Mouse (Mus musculus): Measurements from ENCODE around the gene Gpr152. TPM values are rescaled to one million over a fixed set of nuclear protein-coding genes. Genes with fewer than 3 reads are reported as not detected.
"Not testable (repeated sequence)": the region's sequence is repeated elsewhere in the genome, so short reads cannot be mapped to it uniquely, and the experiment has no call there.

Gpr152 gene
- total RNA-seq, 2 experiments from 2014 or later, result 0.08 to 0.14 TPM

DNA sequence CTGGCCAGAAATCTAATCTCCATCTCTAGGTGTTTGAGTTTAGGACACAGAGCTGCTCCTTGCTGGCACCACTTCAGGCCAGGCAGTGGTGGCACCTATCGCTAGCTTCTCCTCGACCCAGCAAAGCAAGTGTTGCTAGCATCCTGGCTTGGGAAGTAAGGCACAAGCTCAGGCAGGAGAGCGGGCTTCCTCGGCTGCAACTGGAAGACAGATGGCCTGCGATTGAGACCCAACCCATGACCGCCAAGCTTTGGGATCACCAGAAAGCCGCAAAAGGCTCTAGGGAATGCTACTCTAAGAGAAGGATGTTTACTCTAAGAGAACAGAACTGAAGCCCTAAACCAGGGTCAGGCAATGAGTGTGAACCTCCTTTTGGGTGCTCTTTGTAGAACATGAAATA lies 10.1 kb upstream of the Gpr152 start:
- no peak for DNase-seq (ENCODE audit: low spot score in 2 of 2)

DNA sequence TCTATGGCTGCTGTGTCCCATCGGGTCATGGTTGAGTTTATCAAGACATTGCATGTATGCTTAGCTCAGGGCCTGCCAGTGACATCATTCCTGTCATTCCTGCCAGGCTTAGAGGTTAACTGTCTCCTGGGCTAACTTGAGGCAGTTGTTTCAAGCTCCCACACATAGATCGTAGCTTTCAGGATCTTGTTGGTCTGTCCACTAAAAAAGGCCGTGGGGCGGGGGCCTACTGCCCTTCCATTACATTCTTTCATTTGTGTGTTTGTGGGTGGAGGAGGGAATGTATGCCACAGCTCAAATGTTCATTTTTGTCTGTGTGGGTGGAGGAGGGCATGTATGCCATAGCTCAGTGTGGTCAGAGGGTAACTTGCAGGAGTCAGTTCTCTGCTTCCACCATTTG lies 9.5 kb upstream of the Gpr152 start:
- DNase-seq (ENCODE audit: low spot score in 2 of 2), result no peak

DNA sequence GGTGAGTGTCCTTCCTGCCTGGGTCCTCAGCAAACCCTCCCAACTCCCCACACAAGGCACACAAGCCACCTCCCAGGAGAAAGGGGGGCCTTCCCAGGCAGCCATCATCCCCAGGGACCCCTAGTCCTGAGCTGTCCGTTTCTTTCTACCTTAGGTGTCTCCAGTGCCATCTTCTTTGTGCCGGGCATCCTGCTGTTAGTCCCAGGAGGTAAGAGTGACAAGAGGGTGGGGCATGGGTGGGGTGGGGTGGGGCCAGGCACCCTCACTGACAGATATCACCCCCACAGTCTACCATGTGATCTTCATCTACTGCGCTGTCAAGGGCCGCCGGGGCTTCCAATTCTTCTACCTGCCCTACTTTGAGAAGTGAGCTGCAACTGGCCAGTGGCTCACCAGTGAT lies 8.5 kb upstream of the Gpr152 start:
- DNase-seq (ENCODE audit: low spot score in 2 of 2), result no peak

DNA sequence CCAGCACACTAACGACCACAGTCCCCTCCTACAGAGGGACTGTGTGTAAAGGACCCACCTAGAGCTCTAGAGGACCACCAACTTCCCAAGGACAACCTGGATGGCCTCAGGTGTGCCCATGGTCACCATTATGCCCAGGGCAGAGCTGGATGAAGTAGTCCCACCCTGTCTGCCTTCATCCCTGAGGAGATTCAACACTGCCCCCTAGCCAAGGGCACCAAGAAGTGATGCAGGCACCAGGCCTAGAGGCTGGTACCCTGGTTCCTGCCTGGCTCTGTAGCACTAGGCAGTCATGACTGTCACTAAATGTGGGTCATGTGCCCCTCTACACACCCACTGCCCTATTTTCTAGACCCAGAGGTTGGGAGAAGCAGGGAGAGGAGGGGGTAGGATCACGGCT lies 7.8 kb upstream of the Gpr152 start:
- DNase-seq (ENCODE audit: low spot score in 2 of 2), result no peak

DNA sequence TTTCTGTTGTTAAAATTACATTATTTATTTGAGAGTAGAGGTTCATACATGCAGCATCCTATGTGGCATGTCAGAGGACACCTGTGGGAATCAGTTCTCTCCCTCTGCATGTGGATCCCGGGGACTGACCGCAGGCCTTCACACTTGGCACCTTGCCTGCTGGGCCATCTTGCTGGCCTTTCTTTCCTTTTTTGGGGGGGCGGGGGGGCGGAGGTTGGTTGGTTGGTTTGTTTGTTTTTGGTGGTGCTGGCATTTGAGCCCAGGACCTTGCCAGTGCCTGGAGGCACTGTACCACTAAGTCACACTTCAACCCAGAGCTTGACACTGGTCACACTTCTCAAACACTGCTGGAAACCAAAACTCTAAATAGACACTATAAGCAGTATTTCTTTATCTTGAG lies 5.2 kb upstream of the Gpr152 start:
- DNase-seq (ENCODE audit: low spot score in 2 of 2), result no peak

DNA sequence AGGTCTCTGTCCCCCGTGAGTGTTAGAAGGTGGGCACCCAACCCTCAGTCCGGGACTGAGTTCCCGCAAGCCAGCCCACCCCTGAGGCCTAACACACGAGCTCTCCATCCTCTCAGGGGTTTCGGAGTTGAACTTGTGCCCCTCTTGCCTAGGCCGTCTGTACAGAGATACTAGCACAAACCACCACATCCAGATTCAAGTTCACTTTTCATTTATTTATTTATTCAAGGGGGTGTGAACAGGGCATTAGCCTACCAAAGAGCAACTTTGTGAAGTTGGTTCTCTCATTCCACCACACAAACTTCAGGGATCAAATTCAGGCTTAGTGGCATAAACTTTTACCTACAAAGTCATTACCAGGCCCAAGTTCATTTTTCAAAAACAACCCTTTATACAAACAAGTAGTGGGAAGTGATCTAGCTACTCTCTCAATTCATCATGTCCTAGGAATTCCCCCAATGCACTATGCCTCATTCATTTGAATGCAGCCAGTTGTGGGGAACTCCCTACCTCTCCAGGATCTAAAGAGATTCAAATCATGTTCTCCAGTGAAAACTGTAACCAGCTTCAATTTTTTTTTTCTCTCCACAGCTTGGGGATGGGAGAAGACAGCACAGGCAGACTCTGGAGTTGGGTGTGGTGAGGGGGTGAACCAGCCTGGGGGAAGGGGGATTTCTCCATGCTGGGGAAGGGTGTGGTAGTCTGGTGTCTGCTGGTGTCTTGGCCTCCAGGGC lies 4.2 kb upstream of the Gpr152 start:
- not testable (repeated sequence) for DNase-seq (ENCODE audit: low spot score in 2 of 2)

DNA sequence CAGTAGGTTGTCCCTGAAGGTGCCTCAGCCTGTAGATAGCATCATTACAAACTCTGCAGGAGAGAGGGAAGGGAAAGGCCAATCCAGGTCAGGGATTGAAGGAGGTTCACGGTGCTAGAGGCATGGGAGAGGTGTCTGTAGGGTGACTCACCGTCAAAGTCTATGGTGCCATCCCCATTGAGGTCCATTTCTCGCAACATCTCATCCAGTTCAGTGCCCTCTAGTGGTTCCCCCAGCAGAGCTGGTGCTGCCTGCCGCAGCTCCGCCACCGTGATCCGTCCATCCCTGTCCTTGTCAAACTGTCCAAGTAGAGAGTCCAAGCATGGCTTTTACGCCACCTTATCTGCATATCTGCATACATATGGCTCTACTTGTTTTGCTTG lies 3.6 kb upstream of the Gpr152 start:
- DNase-seq (ENCODE audit: low spot score in 2 of 2), result not testable (repeated sequence)

DNA sequence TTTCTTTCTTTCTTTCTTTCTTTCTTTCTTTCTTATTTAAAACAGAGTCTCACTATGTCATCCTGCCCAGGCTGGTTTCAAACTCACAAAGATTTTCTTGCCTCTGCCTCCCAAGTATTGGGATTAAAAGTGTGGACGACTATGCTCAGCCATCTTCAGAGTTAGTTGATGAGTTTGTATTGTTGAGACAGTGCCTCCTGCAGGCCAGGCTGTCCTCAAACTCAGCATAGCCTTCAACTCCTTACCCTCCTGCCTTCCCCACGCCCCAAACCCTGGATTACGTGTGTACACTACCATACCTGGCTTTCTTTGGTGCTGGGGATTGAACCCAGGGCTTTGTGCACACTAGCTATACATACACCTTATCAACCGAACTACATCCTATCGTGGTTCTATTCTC lies 3.1 kb upstream of the Gpr152 start:
- no peak for DNase-seq (ENCODE audit: low spot score in 2 of 2)

DNA sequence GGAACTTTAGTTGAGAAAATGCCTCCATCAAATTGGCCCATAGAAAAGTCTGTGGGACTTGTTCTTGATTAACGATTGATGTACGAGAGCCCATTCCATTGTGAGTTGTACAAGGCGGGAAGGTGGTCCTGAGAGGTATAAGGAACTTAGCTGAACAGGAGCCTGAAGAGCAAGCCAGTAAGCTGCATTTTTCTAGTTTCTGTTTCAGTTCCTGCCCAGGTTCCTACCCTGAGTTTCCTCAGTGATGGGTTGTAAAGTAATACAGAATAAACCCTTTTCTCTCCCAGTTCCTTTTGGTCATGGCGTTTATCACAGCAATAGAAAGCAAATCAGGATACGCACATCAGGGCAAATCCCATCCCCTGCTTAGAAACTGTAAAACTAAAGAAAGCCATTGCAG lies 1.7 kb upstream of the Gpr152 start:
- no peak for DNase-seq (ENCODE audit: low spot score in 2 of 2)

DNA sequence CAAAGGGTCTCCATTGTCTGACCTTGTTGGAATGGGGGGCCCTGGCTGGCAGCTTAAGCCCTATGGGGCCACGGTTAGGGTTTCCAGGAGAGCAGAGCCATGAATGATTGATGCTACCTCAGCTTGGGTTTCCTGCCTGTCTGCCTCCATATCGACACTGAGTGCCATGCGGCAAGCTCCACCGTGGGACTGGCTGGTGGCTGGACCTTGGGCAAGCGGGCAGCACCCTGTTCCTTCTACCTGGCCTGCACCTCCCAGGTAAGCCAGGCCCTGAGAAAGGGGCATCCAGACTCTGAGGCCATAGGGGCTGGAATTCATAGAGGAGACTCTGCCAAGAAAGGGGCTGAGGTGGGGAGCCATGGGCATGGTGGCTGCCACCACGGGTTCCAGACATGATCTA lies 560 bp downstream of the Gpr152 start:
- DNase-seq (ENCODE audit: low spot score in 2 of 2), result no peak

DNA sequence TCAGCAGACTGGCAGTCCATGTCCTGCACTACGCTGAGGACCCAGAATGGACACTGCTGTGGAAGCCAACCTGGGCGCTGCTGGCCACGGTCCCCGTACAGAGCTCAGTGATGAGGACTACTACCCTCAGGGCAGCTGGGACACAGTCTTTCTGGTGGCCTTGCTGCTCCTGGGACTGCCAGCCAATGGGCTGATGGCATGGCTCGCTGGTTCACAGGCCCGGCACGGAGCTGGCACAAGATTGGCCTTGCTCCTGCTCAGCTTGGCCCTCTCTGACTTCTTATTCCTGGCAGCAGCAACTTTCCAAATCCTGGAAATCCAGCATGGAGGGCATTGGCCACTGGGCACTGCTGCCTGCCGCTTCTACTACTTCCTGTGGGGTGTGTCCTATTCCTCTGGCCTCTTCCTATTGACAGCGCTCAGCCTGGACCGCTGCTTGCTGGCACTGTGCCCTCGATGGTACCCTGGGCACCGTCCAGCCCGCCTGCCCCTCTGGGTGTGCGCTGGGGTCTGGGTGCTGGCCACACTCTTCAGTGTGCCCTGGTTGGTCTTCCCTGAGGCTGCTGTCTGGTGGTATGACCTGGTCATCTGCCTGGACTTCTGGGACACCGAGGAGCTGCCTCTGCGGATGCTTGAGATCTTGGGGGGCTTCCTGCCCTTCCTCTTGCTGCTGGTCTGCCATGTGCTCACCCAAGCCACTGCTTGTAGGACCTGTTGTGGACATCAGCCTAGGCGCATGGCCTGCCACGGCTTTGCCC lies 3.0 kb downstream of the Gpr152 start:
- DNase-seq (ENCODE audit: low spot score in 2 of 2), result no peak

DNA sequence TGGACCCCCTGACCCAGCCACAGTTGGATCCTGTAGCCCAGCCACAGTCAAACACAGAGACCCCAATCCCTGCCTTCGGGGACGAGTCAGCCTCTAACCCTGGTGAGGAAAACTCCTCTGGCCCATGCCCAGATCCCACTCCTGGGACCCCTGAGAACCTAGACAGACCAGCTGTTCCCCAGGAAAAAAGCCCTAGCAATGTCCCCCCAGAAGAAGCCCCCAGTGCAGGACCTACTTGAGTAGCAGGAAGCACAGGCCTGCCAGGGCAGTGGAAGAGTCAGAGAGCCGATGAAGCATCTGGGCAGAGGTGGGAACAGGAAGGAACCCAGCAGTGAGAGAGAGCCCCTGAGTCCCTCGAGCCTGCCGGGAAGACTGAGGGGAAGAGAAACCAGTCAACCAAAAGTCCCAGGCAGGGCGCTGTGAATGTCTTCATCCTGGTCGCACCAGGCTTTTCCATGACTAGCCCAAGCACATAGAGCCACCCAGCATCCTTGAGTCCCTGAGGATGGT lies 4.2 kb downstream of the Gpr152 start, which contains the start of gene Cabp4:
Cabp4 (minus strand) TSS at position 275 of the 510 bp plus-strand sequence.
- no peak for DNase-seq (ENCODE audit: low spot score in 2 of 2)

DNA sequence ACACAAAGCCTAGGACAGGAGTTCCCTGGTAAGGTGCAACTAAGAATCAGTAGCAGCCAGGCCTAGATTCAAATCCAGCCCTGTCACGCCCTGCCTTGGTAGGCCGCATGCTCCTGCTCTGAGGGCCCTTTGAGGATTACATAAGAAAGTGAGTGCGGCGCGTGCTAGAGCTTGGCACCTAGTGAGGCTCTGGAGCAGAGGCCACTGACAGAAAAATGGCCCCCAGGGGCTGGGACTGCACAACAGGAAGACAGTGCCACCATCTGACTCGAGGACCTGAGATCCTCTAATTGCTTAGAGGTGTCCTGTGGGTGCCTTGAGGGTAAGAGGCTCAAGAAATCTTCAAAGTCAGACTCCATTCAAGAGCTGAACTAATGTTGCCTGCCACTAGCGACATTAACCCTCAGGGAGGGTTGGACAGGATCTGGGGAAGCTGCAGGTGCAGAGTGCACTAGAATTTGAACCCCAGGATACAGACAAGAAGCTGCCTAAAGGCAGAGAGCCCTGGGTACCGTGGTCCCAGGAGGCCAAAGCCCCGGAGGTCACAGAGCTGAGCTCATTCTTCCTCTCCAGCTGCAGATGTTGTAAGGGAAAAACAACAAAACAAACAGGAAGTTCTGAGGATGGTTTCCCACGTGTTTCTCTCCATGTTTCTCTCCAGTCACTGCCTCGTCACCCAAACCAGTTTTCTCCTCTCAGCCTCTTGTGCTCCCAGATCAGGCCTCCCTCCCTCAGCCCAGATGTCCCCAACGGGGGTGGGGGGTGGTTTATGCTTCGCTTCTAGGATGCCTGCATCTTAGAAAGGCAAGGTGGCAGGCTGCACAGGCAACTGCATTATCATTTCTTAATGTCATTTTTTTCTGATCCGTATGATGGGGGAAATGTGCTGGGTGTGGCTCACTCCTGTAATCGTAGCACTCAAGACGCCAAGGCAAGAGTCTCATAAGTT lies 5.2 kb downstream of the Gpr152 start:
- no peak for DNase-seq (ENCODE audit: low spot score in 2 of 2)

DNA sequence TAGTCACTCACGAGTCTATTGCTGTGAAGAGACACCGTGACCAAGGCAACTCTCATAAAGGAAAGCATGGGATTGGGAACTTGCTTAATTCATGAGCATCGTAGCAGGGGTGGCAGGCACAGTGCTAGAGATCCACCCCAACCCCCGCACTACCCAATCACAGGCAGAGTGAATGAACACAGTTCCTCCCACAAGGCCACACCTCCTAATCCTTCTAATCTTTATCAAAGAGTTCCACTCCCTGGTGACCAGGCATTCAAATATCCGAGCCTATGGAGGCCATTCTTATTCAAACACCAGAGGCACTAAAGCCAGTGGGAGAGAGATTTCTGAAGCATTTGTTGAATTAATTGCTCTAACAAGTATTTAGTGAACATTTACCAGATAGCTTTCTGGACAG lies 6.3 kb downstream of the Gpr152 start:
- no peak for DNase-seq (ENCODE audit: low spot score in 2 of 2)

DNA sequence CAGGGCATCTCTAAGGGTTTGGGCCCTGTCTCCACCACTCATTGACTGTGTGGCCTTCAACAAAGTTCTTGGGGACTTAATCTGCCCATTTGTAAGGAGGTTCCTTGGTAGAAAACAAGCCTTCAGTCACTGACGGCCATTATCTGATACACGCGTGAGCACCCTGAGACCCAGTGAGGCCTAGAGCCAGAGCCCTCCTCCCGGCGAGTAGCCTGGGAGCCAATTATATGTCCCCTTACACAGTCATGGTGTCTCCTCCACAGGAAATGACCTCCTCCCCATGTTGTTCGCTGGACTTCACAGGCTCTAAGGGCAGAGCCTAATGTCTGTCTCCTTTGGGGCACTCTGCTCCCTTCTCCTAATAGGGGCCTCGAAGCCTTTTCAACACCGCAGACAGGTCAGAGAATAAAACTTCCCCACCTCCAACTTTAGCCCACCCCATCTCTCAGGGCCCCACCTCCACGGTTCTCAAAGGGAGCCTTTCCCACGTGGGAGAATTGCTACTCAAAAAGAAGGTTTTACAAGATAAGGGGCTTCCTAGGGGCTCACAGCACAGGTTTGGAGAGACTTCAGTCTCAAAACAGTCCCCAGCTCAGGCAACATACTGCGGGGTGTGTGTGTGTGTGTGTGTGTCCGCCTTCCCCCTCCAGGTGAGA lies 6.9 kb downstream of the Gpr152 start:
- no peak for DNase-seq (ENCODE audit: low spot score in 2 of 2)

DNA sequence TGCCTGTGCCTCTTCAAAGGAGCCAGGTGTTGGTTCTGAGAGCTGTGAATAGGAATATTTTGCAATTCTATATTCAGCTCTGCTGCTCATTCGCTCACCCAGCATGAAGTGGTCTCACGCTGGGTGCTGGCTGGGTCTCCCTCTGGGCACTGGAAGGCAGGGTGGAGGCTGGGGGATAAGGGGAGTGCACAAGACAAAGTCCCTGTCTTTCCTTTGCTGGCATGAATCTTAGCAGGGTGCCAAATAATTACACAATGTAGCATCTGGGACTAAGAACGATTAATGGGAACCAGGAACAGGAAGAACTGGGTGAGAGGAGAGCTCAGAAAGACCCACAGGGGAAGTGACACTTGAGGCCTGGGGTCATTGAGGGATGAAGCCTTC lies 7.4 kb downstream of the Gpr152 start:
- no peak for DNase-seq (ENCODE audit: low spot score in 2 of 2)

DNA sequence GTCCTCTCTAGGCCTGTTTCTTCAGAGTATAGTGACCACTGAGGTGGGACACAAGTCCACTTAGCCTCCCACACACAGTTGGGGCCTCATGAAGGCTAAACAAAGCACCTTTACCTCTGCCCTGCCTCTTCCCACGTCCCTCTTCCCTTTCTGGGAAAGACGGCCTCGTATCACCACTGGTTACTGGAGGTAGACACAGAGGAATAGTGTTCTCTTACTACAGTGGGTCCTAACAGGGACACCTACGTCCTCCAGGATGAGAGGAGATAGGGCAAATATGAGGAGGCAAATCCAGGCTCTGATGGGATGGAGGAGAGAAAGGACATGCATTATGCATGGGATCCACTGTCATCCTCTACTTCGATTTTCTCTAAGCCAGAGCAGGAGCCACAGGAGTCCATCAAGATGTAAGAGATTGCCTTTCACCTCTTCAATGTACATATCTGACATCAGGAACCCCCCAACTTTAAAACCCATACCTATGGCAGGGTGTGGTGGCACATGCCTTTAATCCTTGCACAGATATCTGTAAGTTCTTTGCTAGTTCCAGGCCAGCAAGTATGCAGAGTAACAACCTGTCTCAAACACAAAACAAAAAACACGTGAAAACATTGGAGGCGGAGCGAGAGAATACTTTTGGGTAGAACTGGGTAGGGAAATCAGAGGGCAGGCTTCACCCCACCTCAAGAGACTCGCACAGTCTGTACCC lies 8.3 kb downstream of the Gpr152 start:
- no peak for DNase-seq (ENCODE audit: low spot score in 2 of 2)

DNA sequence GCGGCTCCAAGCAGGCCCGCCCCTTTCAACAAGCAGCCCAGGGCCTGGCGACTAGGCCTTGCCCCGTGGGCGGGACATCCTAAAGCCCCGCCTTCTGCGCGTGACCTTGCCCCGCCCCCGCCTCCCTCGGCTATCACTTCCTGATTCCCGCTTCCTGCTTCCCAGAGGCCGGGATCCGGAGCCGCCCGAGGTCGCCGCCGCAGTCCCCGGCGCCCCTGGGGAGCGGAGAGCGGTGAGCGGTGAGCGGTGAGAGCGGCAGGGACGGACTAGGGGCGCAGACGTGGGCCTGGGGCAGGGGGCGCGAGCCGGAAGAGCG lies 8.9 kb downstream of the Gpr152 start, which contains the start of gene Coro1b:
Coro1b (plus strand) TSS at position 129 of the 316 bp plus-strand sequence.
- DNase-seq (ENCODE audit: low spot score in 2 of 2), result peak; percentile 94 to 97

DNA sequence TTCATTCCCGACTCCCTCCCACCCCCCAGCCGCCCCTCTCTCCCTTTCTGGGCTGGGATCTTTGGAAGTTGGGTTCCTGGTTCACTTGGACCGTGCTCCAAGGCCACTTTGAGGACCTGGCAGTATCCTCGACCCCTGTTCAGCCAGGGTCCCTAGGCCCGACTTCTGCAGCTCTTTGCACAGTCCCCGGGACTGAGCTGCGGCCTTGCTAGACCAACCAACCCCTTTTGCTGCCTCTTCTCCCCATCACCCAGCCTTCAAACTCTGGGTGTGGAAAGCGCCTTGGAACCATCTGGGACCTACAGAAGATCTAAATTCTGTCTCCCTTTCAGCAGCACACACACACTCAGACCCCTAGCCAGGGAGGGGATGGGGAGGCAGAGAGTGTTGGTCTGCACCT lies 9.2 kb downstream of the Gpr152 start:
- DNase-seq (ENCODE audit: low spot score in 2 of 2), result no peak

DNA sequence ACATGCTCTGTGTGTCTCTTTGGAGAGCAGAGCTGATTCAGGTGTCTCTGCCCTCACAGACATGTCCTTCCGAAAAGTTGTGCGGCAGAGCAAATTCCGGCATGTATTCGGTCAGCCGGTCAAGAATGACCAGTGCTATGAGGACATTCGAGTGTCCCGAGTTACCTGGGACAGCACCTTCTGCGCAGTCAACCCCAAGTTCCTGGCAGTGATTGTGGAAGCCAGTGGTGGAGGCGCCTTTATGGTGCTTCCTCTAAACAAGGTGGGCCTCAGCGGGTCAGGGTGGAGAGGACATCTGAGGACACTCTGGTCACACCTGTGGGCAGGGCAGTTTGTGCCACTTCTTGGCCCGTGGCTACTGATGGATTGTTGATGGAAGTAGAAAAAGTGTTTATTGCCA lies 9.7 kb downstream of the Gpr152 start:
- no peak for DNase-seq (ENCODE audit: low spot score in 2 of 2)

All from adrenal gland, postnatal 4 days (tissue).